Mouse (Mus musculus) hindbrain, postnatal 0 days (tissue): ENCODE data around the gene Hoxc8. TPM values are rescaled to one million over a fixed set of nuclear protein-coding genes. Genes with fewer than 3 reads are reported as not detected.

Source experiments
- ATAC-seq: fragments of 200-750 bp; cut with Nextera tagmentation; 2 replicates; pipeline ENCODE4 v1.8.0; 2017; ENCODE audit warnings: mild to moderate bottlenecking, moderate TSS enrichment, moderate library complexity
- DNase-seq: peaks from one replicate; pipeline ENCODE4 v3.0.0-alpha.2; 2015; ENCODE audit warnings: low spot score
- H3K27ac ChIP-seq: fragments of 300-500 bp; sonication (generic); 2 replicates; pipeline ENCODE4 v1.5.1; 2014; ENCODE audit warnings: mild to moderate bottlenecking
- H3K27me3 ChIP-seq: fragments of 300-500 bp; sonication (generic); 2 replicates; pipeline ENCODE4 v1.6.1; 2014; ENCODE audit warnings: low read length, mixed read lengths; ENCODE audit not compliant: insufficient read depth
- H3K36me3 ChIP-seq: fragments of 300-500 bp; sonication (generic); 2 replicates; pipeline ENCODE4 v1.6.1; 2014; ENCODE audit warnings: low read length, mixed read lengths; ENCODE audit not compliant: insufficient read depth
- H3K4me1 ChIP-seq: fragments of 300-500 bp; sonication (generic); 2 replicates; pipeline ENCODE4 v1.6.1; 2014; ENCODE audit warnings: antibody characterized with exemption, low read length, mixed read lengths; ENCODE audit not compliant: insufficient read depth
- H3K4me2 ChIP-seq: fragments of 300-500 bp; sonication (generic); 2 replicates; pipeline ENCODE4 v1.6.1; 2014; ENCODE audit warnings: low read depth, mild to moderate bottlenecking, low read length, moderate library complexity, mixed read lengths
- H3K4me3 ChIP-seq: fragments of 300-500 bp; sonication (generic); 2 replicates; pipeline ENCODE4 v1.5.1; 2014; ENCODE audit warnings: low read length
- H3K9ac ChIP-seq: fragments of 300-500 bp; sonication (generic); replicated peaks from 2 replicates; pipeline ENCODE4 v1.6.1; 2014; ENCODE audit warnings: mild to moderate bottlenecking, low read length, moderate library complexity, mixed read lengths
- H3K9me3 ChIP-seq: fragments of 300-500 bp; sonication (generic); 2 replicates; pipeline ENCODE4 v1.6.1; 2016; ENCODE audit warnings: low read length, mixed read lengths
- CTCF ChIP-seq: IDR thresholded peaks from 2 replicates; pipeline ENCODE4 v1.5.1; 2016; ENCODE audit warnings: antibody characterized with exemption, control low read depth, low read depth
- WGBS: fragments of 180-500 bp; shearing (Covaris S2); extraction: QIAGEN DNeasy Blood & Tissue Kit; methylation state at CpG from one replicate; pipeline ENCODE4 v1.1.7; 2014; 5-methylcytosine and 5-hydroxymethylcytosine counted together
- microRNA counts: library from miRNA; unstranded; fragments of <30 nt; microRNA quantifications from one replicate; lab custom pipeline; 2015
- microRNA-seq, 2 experiments: library from miRNA; unstranded; fragments of <30 nt; microRNA quantifications; one replicate each; pipeline ENCODE4; 2016
- polyA plus RNA-seq: library from polyadenylated mRNA; unstranded; fragments of >200 nt; fragmentation: Nextera tagmentation; extraction: Ambion mirVana; gene quantifications from 2 replicates; pipeline ENCODE4 v1.2.1, GENCODE M21; 2015
- total RNA-seq: library from RNA; depleted of rRNA; stranded (reverse); fragments of >200 nt; gene quantifications from 2 replicates; pipeline ENCODE4 v1.2.3, GENCODE M21; 2014; rRNA removed

Hoxc8 gene
- total and polyA plus RNA-seq, 2 experiments from 2014 or later = 0.26 TPM; not detected in 1

- H3K9ac ChIP-seq = no peak overlapping the region
- peak overlapping the region; percentile 35 for H3K4me2 ChIP-seq
- WGBS = 6% methylated on average over 12 of the region's 12 CpGs
- H3K4me1 ChIP-seq = no peaks in the 10 kb centered on the region
- 0 out of 2 replicates have a peak overlapping the region, but pooled peaks have one; percentile 36 for H3K27ac ChIP-seq
- no peak for DNase-seq
- H3K9me3 ChIP-seq = no peaks in the 10 kb centered on the region
- no peak for TF ChIP-seq CTCF
- no peak for ATAC-seq
- no peak overlapping the region for H3K4me3 ChIP-seq
- H3K36me3 ChIP-seq = no peaks in the 10 kb centered on the region
- H3K27me3 ChIP-seq = peaks cover 83% of the 10 kb centered on the region
Measured at GRCm38 (mm10) chr15:103040601-103041000, 50.2 kb downstream of the Hoxc8 start.

GRCm38 (mm10) chr15:103041613-103042012, 51.2 kb downstream of the Hoxc8 start:
- Histone ChIP-seq H3K9me3 (no peaks in the 10 kb centered on the region), H3K4me1 (no peaks in the 10 kb centered on the region), H3K4me2 (no peak overlapping the region), H3K9ac (no peak overlapping the region), H3K36me3 (no peaks in the 10 kb centered on the region), H3K27ac (no peak overlapping the region), H3K4me3 (no peak overlapping the region), H3K27me3 (peaks cover 86% of the 10 kb centered on the region)
- DNase-seq (no peak), ATAC-seq (no peak)
- no peak for TF ChIP-seq CTCF
- WGBS = 13% methylated on average over 5 of the region's 5 CpGs

DNA sequence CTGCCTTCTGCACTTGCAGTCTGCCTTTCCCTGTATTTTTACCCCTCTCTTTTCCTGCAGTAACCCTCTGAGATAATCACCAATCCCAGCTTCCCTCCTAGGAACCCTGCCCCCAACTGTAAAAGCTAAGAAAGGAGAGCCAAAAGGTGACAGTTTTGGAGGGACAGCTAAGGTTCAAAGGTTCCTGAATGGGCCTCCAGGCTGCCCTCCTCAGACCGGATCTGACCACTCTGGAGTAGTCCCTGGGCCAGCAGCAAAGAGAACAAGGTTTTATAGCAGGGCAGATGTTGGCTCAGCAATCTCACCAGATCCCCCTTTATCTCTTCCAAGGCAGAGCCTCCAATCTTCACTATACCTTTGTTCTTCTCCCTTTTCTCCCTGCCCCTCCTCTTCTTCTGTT, 51.8 kb downstream of the Hoxc8 start:
- WGBS = 11% methylated on average over 1 of the region's 1 CpGs
- DNase-seq (no peak), ATAC-seq (no peak)
- H3K36me3 ChIP-seq = no peaks in the 10 kb centered on the region
- H3K4me3 ChIP-seq = no peak overlapping the region
- H3K4me2 ChIP-seq = no peak overlapping the region
- peaks cover 89% of the 10 kb centered on the region for H3K27me3 ChIP-seq
- TF ChIP-seq CTCF = no peak
- no peak overlapping the region for H3K9ac ChIP-seq
- no peaks in the 10 kb centered on the region for H3K4me1 ChIP-seq
- no peaks in the 10 kb centered on the region for H3K9me3 ChIP-seq
- H3K27ac ChIP-seq = no peak overlapping the region

MicroRNAs encoded within 50 kb of the gene (microRNA counts, 519-probe panel; counts per million panel counts)
- microRNA mmu-miR-615-3p (lab: Ali Mortazavi, UCI) = not detected
- not detected for microRNA mmu-miR-615-5p (lab: Ali Mortazavi, UCI)

Small RNA genes within 50 kb of the gene (microRNA-seq; reads per million reads assigned to microRNA genes)
- gene Mir196a-2 (3.3 to 3.9 reads per million in 2 experiments), gene Mir615 (335 to 565 reads per million in 2 experiments)

Other genes starting within 250 kb of the Hoxc8 start
- gene Hoxc13, start 69.5 kb upstream of the Hoxc8 start, total RNA-seq = not detected in 2 replicates
- not detected in 2 replicates for gene Hoxc13, start 69.5 kb upstream of the Hoxc8 start, polyA plus RNA-seq
- not detected in 2 replicates for gene Hoxc12, start 53.9 kb upstream of the Hoxc8 start, total RNA-seq
- not detected in 2 replicates for gene Hoxc12, start 53.9 kb upstream of the Hoxc8 start, polyA plus RNA-seq
- not detected in 2 replicates for gene Hoxc11, start 36.2 kb upstream of the Hoxc8 start, total RNA-seq
- gene Hoxc11, start 36.2 kb upstream of the Hoxc8 start, polyA plus RNA-seq = not detected in 2 replicates
- not detected in 2 replicates for gene Hoxc10, start 23.8 kb upstream of the Hoxc8 start, total RNA-seq
- gene Hoxc10, start 23.8 kb upstream of the Hoxc8 start, polyA plus RNA-seq = not detected in 2 replicates
- 5.4 and 8.7 TPM in 2 replicates for gene Hoxc5, start 23.2 kb upstream of the Hoxc8 start, total RNA-seq
- gene Hoxc5, start 23.2 kb upstream of the Hoxc8 start, polyA plus RNA-seq = 6.4 and 7.3 TPM in 2 replicates
- not detected in 2 replicates for gene Hoxc9, start 14.2 kb upstream of the Hoxc8 start, total RNA-seq
- gene Hoxc9, start 14.2 kb upstream of the Hoxc8 start, polyA plus RNA-seq = not detected in 2 replicates
- gene Hoxc6, start 7.7 kb downstream of the Hoxc8 start, total RNA-seq = 0.43 and 1.4 TPM in 2 replicates
- 0.59 and 1.2 TPM in 2 replicates for gene Hoxc6, start 7.7 kb downstream of the Hoxc8 start, polyA plus RNA-seq
- gene Hoxc4, start 28.3 kb downstream of the Hoxc8 start, total RNA-seq = 12.5 and 13.1 TPM in 2 replicates
- gene Hoxc4, start 28.3 kb downstream of the Hoxc8 start, polyA plus RNA-seq = 33.0 and 35.4 TPM in 2 replicates
- gene Smug1, start 176.5 kb downstream of the Hoxc8 start, total RNA-seq = 22.7 and 40.1 TPM in 2 replicates
- 11.9 and 13.2 TPM in 2 replicates for gene Smug1, start 176.5 kb downstream of the Hoxc8 start, polyA plus RNA-seq
- 125 and 134 TPM in 2 replicates for gene Cbx5, start 249.2 kb downstream of the Hoxc8 start, total RNA-seq
- 95.3 and 98.1 TPM in 2 replicates for gene Cbx5, start 249.2 kb downstream of the Hoxc8 start, polyA plus RNA-seq
- gene Hnrnpa1, start 249.8 kb downstream of the Hoxc8 start, total RNA-seq = 117 and 148 TPM in 2 replicates
- 596 and 630 TPM in 2 replicates for gene Hnrnpa1, start 249.8 kb downstream of the Hoxc8 start, polyA plus RNA-seq